Mouse (Mus musculus) heart, postnatal 36 days (tissue): ENCODE data around the gene 4930470P17Rik. TPM values are rescaled to one million over a fixed set of nuclear protein-coding genes. Genes with fewer than 3 reads are reported as not detected.
"Not testable (repeated sequence)": the region's sequence is repeated elsewhere in the genome, so short reads cannot be mapped to it uniquely, and the experiment has no call there.

Experiments used
- DNase-seq, 2 experiments: peaks; one replicate each; pipeline ENCODE4 v3.0.0; 2021 to 2022
- intact Hi-C: fragments of 180-260 bp; cut with DNase I; formaldehyde crosslinking; loops from one replicate; pipeline ENCODE4 v1.15.1; 2025
- total RNA-seq, 2 experiments: library from RNA; stranded (reverse); gene quantifications; 2 replicates each; pipeline ENCODE4 v1.2.3; 2021

The 4930470P17Rik gene
- not detected for total RNA-seq

GRCm38 (mm10) chr2:170601917-170602316, at the start of gene 4930470P17Rik:
4930470P17Rik (minus strand) TSS chr2:170602017.
- DNase-seq, result no peak
- intact Hi-C loops, result no loop called here

GRCm38 (mm10) chr2:170651483-170651882, 49.7 kb upstream of the 4930470P17Rik start:
- DNase-seq, result no peak

GRCm38 (mm10) chr2:170648542-170648941, 46.7 kb upstream of the 4930470P17Rik start:
- intact Hi-C loops, result no loop called here
- DNase-seq, result no peak

More at GRCm38 (mm10) chr2:170651483-170651882, 49.7 kb upstream of the 4930470P17Rik start:
- intact Hi-C loops, result no loop called here

GRCm38 (mm10) chr2:170646201-170646600, 44.4 kb upstream of the 4930470P17Rik start:
- intact Hi-C loops, result no loop called here
- no peak for DNase-seq

GRCm38 (mm10) chr2:170642338-170642806, 40.6 kb upstream of the 4930470P17Rik start:
- intact Hi-C loops, result no loop called here
- DNase-seq, result no peak

GRCm38 (mm10) chr2:170640281-170640680, 38.5 kb upstream of the 4930470P17Rik start:
- intact Hi-C loops, result no loop called here
- DNase-seq, result no peak

GRCm38 (mm10) chr2:170638746-170639145, 36.9 kb upstream of the 4930470P17Rik start:
- DNase-seq, result no peak
- intact Hi-C loops, result no loop called here

- intact Hi-C loops, result no loop called here
Measured at GRCm38 (mm10) chr2:170632998-170633622, 31.3 kb upstream of the 4930470P17Rik start.

GRCm38 (mm10) chr2:170632386-170632785, 30.6 kb upstream of the 4930470P17Rik start:
- intact Hi-C loops, result no loop called here
- DNase-seq, result no peak

More at GRCm38 (mm10) chr2:170632998-170633622, 31.3 kb upstream of the 4930470P17Rik start:
- no peak for DNase-seq

- intact Hi-C loops, result no loop called here
Measured at GRCm38 (mm10) chr2:170631375-170631774, 29.6 kb upstream of the 4930470P17Rik start.

GRCm38 (mm10) chr2:170630553-170630952, 28.7 kb upstream of the 4930470P17Rik start:
- intact Hi-C loops, result no loop called here
- DNase-seq, result no peak

More at GRCm38 (mm10) chr2:170631375-170631774, 29.6 kb upstream of the 4930470P17Rik start:
- no peak for DNase-seq

GRCm38 (mm10) chr2:170627991-170628390, 26.2 kb upstream of the 4930470P17Rik start:
- DNase-seq, intact Hi-C loops: not testable (repeated sequence)

- intact Hi-C loops, DNase-seq: not testable (repeated sequence)
Measured at GRCm38 (mm10) chr2:170624201-170624880, 22.5 kb upstream of the 4930470P17Rik start.

GRCm38 (mm10) chr2:170622985-170623384, 21.2 kb upstream of the 4930470P17Rik start:
- intact Hi-C loops, result no loop called here
- no peak for DNase-seq

GRCm38 (mm10) chr2:170618862-170619492, 17.2 kb upstream of the 4930470P17Rik start:
- DNase-seq, result no peak
- intact Hi-C loops, result no loop called here

- intact Hi-C loops, DNase-seq: not testable (repeated sequence)
Measured at GRCm38 (mm10) chr2:170611794-170612193, 10.0 kb upstream of the 4930470P17Rik start.

GRCm38 (mm10) chr2:170601171-170601570, 646 bp downstream of the 4930470P17Rik start:
- intact Hi-C loops, result no loop called here
- no peak for DNase-seq

- no peak for DNase-seq
- intact Hi-C loops, result loop anchor here (1.0 to 2.0 kb wide), 2 partner anchors 77 to 275 kb away; no protein-coding TSS in a partner anchor
Measured at GRCm38 (mm10) chr2:170597586-170597985, 4.2 kb downstream of the 4930470P17Rik start.

GRCm38 (mm10) chr2:170596726-170597125, 5.1 kb downstream of the 4930470P17Rik start:
- DNase-seq, result peak; percentile 39 to 69
- intact Hi-C loops, result loop anchor here (1.0 to 2.0 kb wide), 2 partner anchors 76 to 276 kb away; no protein-coding TSS in a partner anchor

GRCm38 (mm10) chr2:170592161-170592560, 9.7 kb downstream of the 4930470P17Rik start:
- DNase-seq, result no peak
- intact Hi-C loops, result no loop called here

- no peak for DNase-seq
- intact Hi-C loops, result no loop called here
Measured at GRCm38 (mm10) chr2:170588369-170588900, 13.4 kb downstream of the 4930470P17Rik start.
